Mouse (Mus musculus) stomach, postnatal 0 days (tissue): ENCODE measurements around the gene Ncapd3.

ENCODE experiments used
- CTCF ChIP-seq: IDR thresholded peaks from 2 replicates; pipeline ENCODE4 v1.5.1; 2016; ENCODE audit warnings: antibody characterized with exemption, low read depth, mild to moderate bottlenecking, moderate library complexity
- EP300 ChIP-seq: optimal IDR thresholded peaks from 2 replicates; pipeline ENCODE3; 2016; ENCODE audit warnings: antibody characterized with exemption

DNA sequence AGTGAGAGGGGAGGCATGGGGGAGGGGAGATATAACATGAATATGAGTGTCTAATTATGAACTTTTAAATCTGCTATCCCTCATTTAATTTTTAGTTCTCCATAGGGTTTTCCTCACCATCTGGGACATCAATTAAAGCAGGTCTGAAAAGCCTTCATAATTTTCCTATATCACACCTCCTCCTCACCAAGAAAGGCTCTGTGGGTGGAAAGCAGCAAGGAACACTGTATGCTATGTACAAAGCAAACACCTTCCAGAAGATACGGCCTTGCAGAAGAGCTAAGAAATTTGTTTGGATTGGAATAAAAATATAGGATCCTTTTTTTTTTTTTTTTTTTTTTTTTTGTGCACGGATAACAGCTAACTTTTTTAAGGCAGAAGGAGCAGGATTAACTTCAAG is 94.0 kb downstream of the Ncapd3 start:
- TF ChIP-seq CTCF (no peak), EP300 (no peak)
